Mouse (Mus musculus) layer of hippocampus, postnatal 25 days (tissue): ENCODE results near the gene Dynlt1b. TPM values are rescaled to one million over a fixed set of nuclear protein-coding genes. Genes with fewer than 3 reads are reported as not detected.
A peak's percentile ranks its signal among the peaks of the same experiment; 100 is the strongest.
"Not testable (repeated sequence)": the region's sequence is repeated elsewhere in the genome, so short reads cannot be mapped to it uniquely, and the experiment has no call there.

Experiments used
- DNase-seq, 2 experiments: peaks; one replicate each; pipeline ENCODE4 v3.0.0; 2022; ENCODE audit warnings: mixed read lengths in 2 of 2, low spot score in 1 of 2; ENCODE audit errors: extremely low spot score in 1 of 2
- total RNA-seq, 2 experiments: library from RNA; stranded (reverse); gene quantifications; 2 replicates each; pipeline ENCODE4 v1.2.3; 2021

Gene Dynlt1b
- total RNA-seq = 10 to 100 TPM; 51.8 to 54.1 TPM

- DNase-seq = peak; percentile 99 to 100
These were observed at the start of gene Dynlt1b for GRCm38 (mm10) chr17:6429945-6430344. TSS of gene Dynlt1b (plus strand) at chr17:6430112.

- not testable (repeated sequence) for DNase-seq
These were observed 49.6 kb upstream of the Dynlt1b start for GRCm38 (mm10) chr17:6380182-6380841.

GRCm38 (mm10) chr17:6381071-6381682 is 48.7 kb upstream of the Dynlt1b start:
- DNase-seq = not testable (repeated sequence)

- DNase-seq = not testable (repeated sequence)
These were observed 43.0 kb upstream of the Dynlt1b start for GRCm38 (mm10) chr17:6386927-6387326.

- not testable (repeated sequence) for DNase-seq
These were observed 42.5 kb upstream of the Dynlt1b start for GRCm38 (mm10) chr17:6387380-6387911.

GRCm38 (mm10) chr17:6389463-6389862 is 40.4 kb upstream of the Dynlt1b start:
- not testable (repeated sequence) for DNase-seq

GRCm38 (mm10) chr17:6390731-6391130 is 39.2 kb upstream of the Dynlt1b start:
- DNase-seq = not testable (repeated sequence)

- DNase-seq = not testable (repeated sequence)
These were observed 38.2 kb upstream of the Dynlt1b start for GRCm38 (mm10) chr17:6391736-6392135.

GRCm38 (mm10) chr17:6392473-6393340 is 37.2 kb upstream of the Dynlt1b start:
- DNase-seq = not testable (repeated sequence)

GRCm38 (mm10) chr17:6398079-6398478 is 31.8 kb upstream of the Dynlt1b start:
- not testable (repeated sequence) for DNase-seq

- peak in 1 of 2 experiments; percentile 7 for DNase-seq
These were observed 31.1 kb upstream of the Dynlt1b start for GRCm38 (mm10) chr17:6398816-6399215.

GRCm38 (mm10) chr17:6399281-6400096 is 30.4 kb upstream of the Dynlt1b start:
- peak; percentile 11 to 46 for DNase-seq

GRCm38 (mm10) chr17:6400097-6400489 is 29.8 kb upstream of the Dynlt1b start:
- not testable (repeated sequence) for DNase-seq

- DNase-seq = not testable (repeated sequence)
These were observed 25.4 kb upstream of the Dynlt1b start for GRCm38 (mm10) chr17:6404493-6404892.

- DNase-seq = not testable (repeated sequence)
These were observed 22.9 kb upstream of the Dynlt1b start for GRCm38 (mm10) chr17:6406972-6407371.

GRCm38 (mm10) chr17:6410713-6411213 is 19.1 kb upstream of the Dynlt1b start:
- not testable (repeated sequence) for DNase-seq

- not testable (repeated sequence) for DNase-seq
These were observed 12.8 kb upstream of the Dynlt1b start for GRCm38 (mm10) chr17:6417118-6417517.

GRCm38 (mm10) chr17:6420557-6420956 is 9.4 kb upstream of the Dynlt1b start:
- DNase-seq = not testable (repeated sequence)

- not testable (repeated sequence) for DNase-seq
These were observed 8.2 kb upstream of the Dynlt1b start for GRCm38 (mm10) chr17:6421547-6422326.
